Mouse (Mus musculus) kidney, adult 8-10 months (tissue): ENCODE data around the gene Cmss1.

Experiments
- DNase-seq, 2 experiments: peaks; one replicate each; pipeline ENCODE4 v3.0.0; 2022

The Cmss1 gene

GRCm38 (mm10) chr16:57421680-57422417, 184.8 kb downstream of the Cmss1 start:
- peak in 1 of 2 experiments; percentile 15 for DNase-seq

GRCm38 (mm10) chr16:57420773-57421556, 185.7 kb downstream of the Cmss1 start:
- DNase-seq, result peak; percentile 28 to 69

- no peak for DNase-seq
Measured at GRCm38 (mm10) chr16:57419881-57420280, 186.8 kb downstream of the Cmss1 start.

- DNase-seq, result no peak
Measured at GRCm38 (mm10) chr16:57419332-57419731, 187.3 kb downstream of the Cmss1 start.

GRCm38 (mm10) chr16:57417955-57418354, 188.7 kb downstream of the Cmss1 start:
- DNase-seq, result no peak

- no peak for DNase-seq
Measured at GRCm38 (mm10) chr16:57417017-57417416, 189.6 kb downstream of the Cmss1 start.

- DNase-seq, result no peak
Measured at GRCm38 (mm10) chr16:57416049-57416448, 190.6 kb downstream of the Cmss1 start.

- DNase-seq, result no peak
Measured at GRCm38 (mm10) chr16:57412766-57413165, 193.9 kb downstream of the Cmss1 start.

GRCm38 (mm10) chr16:57403825-57404224, 202.8 kb downstream of the Cmss1 start:
- DNase-seq, result no peak

- DNase-seq, result no peak
Measured at GRCm38 (mm10) chr16:57402910-57403309, 203.8 kb downstream of the Cmss1 start.

GRCm38 (mm10) chr16:57401702-57402101, 205.0 kb downstream of the Cmss1 start:
- no peak for DNase-seq

- DNase-seq, result no peak
Measured at GRCm38 (mm10) chr16:57399566-57399965, 207.1 kb downstream of the Cmss1 start.

GRCm38 (mm10) chr16:57398387-57399214, 208.1 kb downstream of the Cmss1 start:
- peak; percentile 55 to 73 for DNase-seq

GRCm38 (mm10) chr16:57397845-57398244, 208.8 kb downstream of the Cmss1 start:
- DNase-seq, result no peak

- no peak for DNase-seq
Measured at GRCm38 (mm10) chr16:57396249-57396648, 210.4 kb downstream of the Cmss1 start.

GRCm38 (mm10) chr16:57393161-57393560, 213.5 kb downstream of the Cmss1 start:
- DNase-seq, result peak in 1 of 2 experiments; percentile 34

GRCm38 (mm10) chr16:57392461-57392860, 214.2 kb downstream of the Cmss1 start:
- no peak for DNase-seq

GRCm38 (mm10) chr16:57391171-57391570, 215.5 kb downstream of the Cmss1 start:
- DNase-seq, result peak; percentile 84 to 95

- DNase-seq, result no peak
Measured at GRCm38 (mm10) chr16:57389566-57390251, 217.0 kb downstream of the Cmss1 start.

- no peak for DNase-seq
Measured at GRCm38 (mm10) chr16:57384274-57384673, 222.4 kb downstream of the Cmss1 start.

GRCm38 (mm10) chr16:57383266-57383971, 223.2 kb downstream of the Cmss1 start:
- DNase-seq, result no peak
